Mouse (Mus musculus) hindbrain, embryonic 16.5 days (tissue): ENCODE measurements at regions not wholly inside any gene's neighbourhood (a gene's known extent, or its start where the extent isn't known, plus 50 kb on each side); places are given as distances from the start of the nearest gene placed in this dataset.

Experiments used
- ATAC-seq: fragments of 200-750 bp; cut with Nextera tagmentation; 2 replicates; pipeline ENCODE4 v1.8.0; 2017; ENCODE audit warnings: moderate TSS enrichment, moderate library complexity
- H3K27ac ChIP-seq: fragments of 300-500 bp; sonication (generic); 2 replicates; pipeline ENCODE4 v1.5.1; 2014; ENCODE audit warnings: low read depth, mild to moderate bottlenecking, control low read depth, low read length, moderate library complexity
- H3K27me3 ChIP-seq: fragments of 300-500 bp; sonication (generic); replicated peaks from 2 replicates; pipeline ENCODE4 v1.6.1; 2014; ENCODE audit warnings: low read length; ENCODE audit not compliant: control insufficient read depth, insufficient read depth
- H3K36me3 ChIP-seq: fragments of 300-500 bp; sonication (generic); 2 replicates; pipeline ENCODE4 v1.6.1; 2014; ENCODE audit warnings: mild to moderate bottlenecking, low read length, moderate library complexity, mixed read lengths; ENCODE audit not compliant: control insufficient read depth, insufficient read depth
- H3K4me1 ChIP-seq: fragments of 300-500 bp; sonication (generic); 2 replicates; pipeline ENCODE4 v1.6.1; 2014; ENCODE audit warnings: low read depth, low read length; ENCODE audit not compliant: control insufficient read depth, insufficient read depth
- H3K4me2 ChIP-seq: fragments of 300-500 bp; sonication (generic); 2 replicates; pipeline ENCODE4 v1.6.1; 2014; ENCODE audit warnings: mild to moderate bottlenecking, low read length, control low read depth, moderate library complexity
- H3K4me3 ChIP-seq: fragments of 300-500 bp; sonication (generic); 2 replicates; pipeline ENCODE4 v1.5.1; 2014; ENCODE audit warnings: mild to moderate bottlenecking, low read length, control low read depth, moderate library complexity
- H3K9ac ChIP-seq: fragments of 300-500 bp; sonication (generic); 2 replicates; pipeline ENCODE4 v1.6.1; 2014; ENCODE audit warnings: low read depth, mild to moderate bottlenecking, control low read depth, low read length, moderate library complexity
- H3K9me3 ChIP-seq: fragments of 300-500 bp; sonication (generic); 2 replicates; pipeline ENCODE4 v1.6.1; 2014; ENCODE audit warnings: mild to moderate bottlenecking, low read length, moderate library complexity; ENCODE audit not compliant: control insufficient read depth
- WGBS: fragments of 180-500 bp; shearing (Covaris S2); extraction: QIAGEN DNeasy Blood & Tissue Kit; methylation state at CpG from one replicate; pipeline ENCODE4 v1.1.7; 2014; 5-methylcytosine and 5-hydroxymethylcytosine counted together

GRCm38 (mm10) chr17:3274449-3275285, 51.7 kb upstream of the Tiam2 start:
- no peaks in the 10 kb centered on the region for H3K36me3 ChIP-seq
- H3K9ac ChIP-seq: no peak overlapping the region
- ATAC-seq: no peak
- H3K27ac ChIP-seq: no peak overlapping the region
- WGBS: 23% methylated on average over 14 of the region's 14 CpGs
- H3K4me2 ChIP-seq: no peak overlapping the region
- H3K4me1 ChIP-seq: no peaks in the 10 kb centered on the region
- no peaks in the 10 kb centered on the region for H3K9me3 ChIP-seq
- H3K27me3 ChIP-seq: no peaks in the 10 kb centered on the region
- no peak overlapping the region for H3K4me3 ChIP-seq
